Mouse (Mus musculus) lung, embryonic 15.5 days (tissue): ENCODE results near the gene Ccdc183. TPM values are rescaled to one million over a fixed set of nuclear protein-coding genes. Genes with fewer than 3 reads are reported as not detected.

Experiments used
- polyA plus RNA-seq: library from polyadenylated mRNA; unstranded; fragments of >200 nt; fragmentation: Nextera tagmentation; extraction: Ambion mirVana; gene quantifications from 2 replicates; pipeline ENCODE4 v1.2.1, GENCODE M21; 2015

Ccdc183 gene
- polyA plus RNA-seq, 1 experiment from 2014 or later: 0.17 TPM

Other genes starting within 250 kb of the Ccdc183 start
- 42.2 and 45.2 TPM in 2 replicates for gene Sapcd2, start 245.4 kb downstream of the Ccdc183 start, polyA plus RNA-seq
- gene Entpd2, start 221.8 kb downstream of the Ccdc183 start, polyA plus RNA-seq: 2.1 and 3.6 TPM in 2 replicates
- 27.5 and 28.7 TPM in 2 replicates for gene Npdc1, start 218.3 kb downstream of the Ccdc183 start, polyA plus RNA-seq
- gene Fut7, start 194.4 kb downstream of the Ccdc183 start, polyA plus RNA-seq: 0.11 TPM in 1 of 2 replicates, not detected in the other
- gene Abca2, start 189.0 kb downstream of the Ccdc183 start, polyA plus RNA-seq: 4.5 and 4.8 TPM in 2 replicates
- 77.9 and 90.3 TPM in 2 replicates for gene Clic3, start 160.8 kb downstream of the Ccdc183 start, polyA plus RNA-seq
- gene Paxx, start 156.6 kb downstream of the Ccdc183 start, polyA plus RNA-seq: 31.5 and 37.0 TPM in 2 replicates
- gene Ptgds, start 147.6 kb downstream of the Ccdc183 start, polyA plus RNA-seq: 10.2 and 24.3 TPM in 2 replicates
- gene Lcn12, start 123.8 kb downstream of the Ccdc183 start, polyA plus RNA-seq: not detected in 2 replicates
- gene Fbxw5, start 116.9 kb downstream of the Ccdc183 start, polyA plus RNA-seq: 72.8 and 76.2 TPM in 2 replicates
- 5.8 and 6.6 TPM in 2 replicates for gene C8g, start 116.0 kb downstream of the Ccdc183 start, polyA plus RNA-seq
- gene Traf2, start 70.7 kb downstream of the Ccdc183 start, polyA plus RNA-seq: 37.1 and 41.3 TPM in 2 replicates
- gene Edf1, start 59.8 kb downstream of the Ccdc183 start, polyA plus RNA-seq: 311 and 323 TPM in 2 replicates
- gene Mamdc4, start 42.8 kb downstream of the Ccdc183 start, polyA plus RNA-seq: 4.5 and 7.1 TPM in 2 replicates
- gene Phpt1, start 42.5 kb downstream of the Ccdc183 start, polyA plus RNA-seq: 163 and 177 TPM in 2 replicates
- gene Ajm1, start 35.9 kb downstream of the Ccdc183 start, polyA plus RNA-seq: 0.09 TPM in 1 of 2 replicates, not detected in the other
- gene Rabl6, start 9.2 kb downstream of the Ccdc183 start, polyA plus RNA-seq: 74.0 and 75.2 TPM in 2 replicates
- gene Tmem141, start 4.3 kb upstream of the Ccdc183 start, polyA plus RNA-seq: 26.8 and 27.2 TPM in 2 replicates
- gene Fcna, start 10.4 kb upstream of the Ccdc183 start, polyA plus RNA-seq: 2.4 and 3.6 TPM in 2 replicates
- gene Lcn8, start 35.4 kb upstream of the Ccdc183 start, polyA plus RNA-seq: 0.26 and 0.40 TPM in 2 replicates
- not detected in 2 replicates for gene Lcn5, start 40.3 kb upstream of the Ccdc183 start, polyA plus RNA-seq
- gene Lcn6, start 59.1 kb upstream of the Ccdc183 start, polyA plus RNA-seq: not detected in 2 replicates
- gene Lcn10, start 65.0 kb upstream of the Ccdc183 start, polyA plus RNA-seq: not detected in 2 replicates
- not detected in 2 replicates for gene Obp2a, start 82.4 kb upstream of the Ccdc183 start, polyA plus RNA-seq
- 64.4 and 69.3 TPM in 2 replicates for gene Bmyc, start 89.1 kb upstream of the Ccdc183 start, polyA plus RNA-seq
- gene Obp2b, start 119.3 kb upstream of the Ccdc183 start, polyA plus RNA-seq: not detected in 2 replicates
- gene Lcn3, start 147.9 kb upstream of the Ccdc183 start, polyA plus RNA-seq: not detected in 2 replicates
- gene Lcn11, start 159.3 kb upstream of the Ccdc183 start, polyA plus RNA-seq: not detected in 2 replicates
- gene Gm13539, start 164.6 kb upstream of the Ccdc183 start, polyA plus RNA-seq: not detected in 2 replicates
- not detected in 2 replicates for gene Glt6d1, start 198.2 kb upstream of the Ccdc183 start, polyA plus RNA-seq
- gene Lcn9, start 205.5 kb upstream of the Ccdc183 start, polyA plus RNA-seq: not detected in 2 replicates
- not detected in 2 replicates for gene Sohlh1, start 229.6 kb upstream of the Ccdc183 start, polyA plus RNA-seq
- gene Kcnt1, start 246.1 kb upstream of the Ccdc183 start, polyA plus RNA-seq: 0.14 and 0.22 TPM in 2 replicates